Mouse (Mus musculus): ENCODE data around the gene Rem2. TPM values are rescaled to one million over a fixed set of nuclear protein-coding genes. Genes with fewer than 3 reads are reported as not detected.

Gene Rem2
- not detected for total RNA-seq (2021)
- long read RNA-seq, experiment 1: 0 reads
- long read RNA-seq, experiment 2: 0 reads

GRCm38 (mm10) chr14:54475941-54476844 lies at the start of gene Rem2:
Gene Rem2 (plus strand): TSS chr14:54476100.
- intact Hi-C loops (cut with DNase I): no loop called here
- DNase-seq: no peak

GRCm38 (mm10) chr14:54426689-54427398 lies 49.1 kb upstream of the Rem2 start, which contains the start of gene Mrpl52:
Gene Mrpl52 (plus strand): TSS chr14:54426909.
- DNase-seq: peak; percentile 93 to 95
- intact Hi-C loops (cut with DNase I): no loop called here

GRCm38 (mm10) chr14:54427696-54428095 lies 48.2 kb upstream of the Rem2 start:
- intact Hi-C loops (cut with DNase I): no loop called here
- no peak for DNase-seq

- DNase-seq: no peak
- intact Hi-C loops (cut with DNase I): no loop called here
Measured at GRCm38 (mm10) chr14:54428421-54428820, 47.5 kb upstream of the Rem2 start.

GRCm38 (mm10) chr14:54429332-54430093 lies 46.4 kb upstream of the Rem2 start:
- DNase-seq: no peak
- intact Hi-C loops (cut with DNase I): loop anchor here (2.0 kb wide), 1 partner anchor 19 kb away; no protein-coding TSS in a partner anchor

- intact Hi-C loops (cut with DNase I): loop anchor here (2.0 kb wide), 1 partner anchor 18 kb away; no protein-coding TSS in a partner anchor
- no peak for DNase-seq
Measured at GRCm38 (mm10) chr14:54430406-54431145, 45.3 kb upstream of the Rem2 start.

- intact Hi-C loops (cut with DNase I): loop anchor here (2.0 kb wide), 1 partner anchor 17 kb away; no protein-coding TSS in a partner anchor
- DNase-seq: peak; percentile 76 to 77
Measured at GRCm38 (mm10) chr14:54431334-54432077, 44.4 kb upstream of the Rem2 start, which contains the start of gene Mmp14. Gene Mmp14 (plus strand): TSS chr14:54431612.

GRCm38 (mm10) chr14:54432078-54432836 lies 43.6 kb upstream of the Rem2 start:
- intact Hi-C loops (cut with DNase I): no loop called here
- DNase-seq: peak; percentile 54 to 56

- intact Hi-C loops (cut with DNase I): no loop called here
- peak in 1 of 2 experiments; percentile 47 for DNase-seq
Measured at GRCm38 (mm10) chr14:54432837-54433830, 42.8 kb upstream of the Rem2 start.

- peak in 1 of 2 experiments; percentile 42 for DNase-seq
- intact Hi-C loops (cut with DNase I): no loop called here
Measured at GRCm38 (mm10) chr14:54433941-54434531, 41.9 kb upstream of the Rem2 start.

GRCm38 (mm10) chr14:54435194-54435918 lies 40.5 kb upstream of the Rem2 start:
- no peak for DNase-seq
- intact Hi-C loops (cut with DNase I): no loop called here

- intact Hi-C loops (cut with DNase I): no loop called here
- DNase-seq: no peak
Measured at GRCm38 (mm10) chr14:54439155-54439554, 36.7 kb upstream of the Rem2 start.

- no peak for DNase-seq
- intact Hi-C loops (cut with DNase I): no loop called here
Measured at GRCm38 (mm10) chr14:54439610-54440009, 36.3 kb upstream of the Rem2 start.

- intact Hi-C loops (cut with DNase I): no loop called here
- DNase-seq: no peak
Measured at GRCm38 (mm10) chr14:54440538-54440937, 35.4 kb upstream of the Rem2 start.

GRCm38 (mm10) chr14:54441365-54441764 lies 34.5 kb upstream of the Rem2 start:
- intact Hi-C loops (cut with DNase I): no loop called here

GRCm38 (mm10) chr14:54442548-54442947 lies 33.4 kb upstream of the Rem2 start:
- intact Hi-C loops (cut with DNase I): no loop called here
- no peak for DNase-seq

More at GRCm38 (mm10) chr14:54441365-54441764, 34.5 kb upstream of the Rem2 start:
- DNase-seq: no peak
